Mouse (Mus musculus) embryonic facial prominence, embryonic 14.5 days (tissue): ENCODE results near the gene Mpv17l. TPM values are rescaled to one million over a fixed set of nuclear protein-coding genes. Genes with fewer than 3 reads are reported as not detected.
"Not testable (repeated sequence)": the region's sequence is repeated elsewhere in the genome, so short reads cannot be mapped to it uniquely, and the experiment has no call there.

Source experiments
- ATAC-seq: fragments of 200-750 bp; cut with Nextera tagmentation; 2 replicates; pipeline ENCODE4 v1.8.0; 2017; ENCODE audit warnings: low read depth, moderate number of reproducible peaks, moderate TSS enrichment
- DNase-seq: peaks from one replicate; pipeline ENCODE4 v3.0.0-alpha.2; 2015; ENCODE audit warnings: low spot score
- H3K27ac ChIP-seq: fragments of 300-500 bp; sonication (generic); replicated peaks from 2 replicates; pipeline ENCODE4 v1.5.1; 2014; ENCODE audit warnings: low read depth, mild to moderate bottlenecking, low read length, moderate library complexity
- H3K27me3 ChIP-seq: fragments of 300-500 bp; sonication (generic); replicated peaks from 2 replicates; pipeline ENCODE4 v1.6.1; 2014; ENCODE audit warnings: low read length; ENCODE audit not compliant: control insufficient read depth, insufficient read depth
- H3K36me3 ChIP-seq: fragments of 300-500 bp; sonication (generic); 2 replicates; pipeline ENCODE4 v1.6.1; 2014; ENCODE audit warnings: low read length, mixed read lengths; ENCODE audit not compliant: control insufficient read depth, insufficient read depth
- H3K4me1 ChIP-seq: fragments of 300-500 bp; sonication (generic); 2 replicates; pipeline ENCODE4 v1.6.1; 2014; ENCODE audit warnings: antibody characterized with exemption, low read length; ENCODE audit not compliant: control insufficient read depth, insufficient read depth
- H3K4me2 ChIP-seq: fragments of 300-500 bp; sonication (generic); 2 replicates; pipeline ENCODE4 v1.6.1; 2014; ENCODE audit warnings: low read depth, mild to moderate bottlenecking, low read length, moderate library complexity, mixed read lengths
- H3K4me3 ChIP-seq: fragments of 300-500 bp; sonication (generic); 2 replicates; pipeline ENCODE4 v1.5.1; 2014; ENCODE audit warnings: low read depth, mild to moderate bottlenecking, low read length
- H3K9ac ChIP-seq: fragments of 300-500 bp; sonication (generic); 2 replicates; pipeline ENCODE4 v1.6.1; 2014; ENCODE audit warnings: low read depth, mild to moderate bottlenecking, low read length, moderate library complexity, mixed read lengths
- H3K9me3 ChIP-seq: fragments of 300-500 bp; sonication (generic); 2 replicates; pipeline ENCODE4 v1.6.1; 2016; ENCODE audit warnings: low read length; ENCODE audit not compliant: control insufficient read depth
- WGBS: fragments of 180-500 bp; shearing (Covaris S2); extraction: QIAGEN DNeasy Blood & Tissue Kit; methylation state at CpG from one replicate; pipeline ENCODE4 v1.1.7; 2014; 5-methylcytosine and 5-hydroxymethylcytosine counted together
- polyA plus RNA-seq: library from polyadenylated mRNA; unstranded; fragments of >200 nt; fragmentation: Nextera tagmentation; extraction: Ambion mirVana; gene quantifications from 2 replicates; pipeline ENCODE4 v1.2.1, GENCODE M21; 2014

Gene Mpv17l
- polyA plus RNA-seq, 1 experiment from 2014 or later = 5.7 TPM

- DNase-seq, H3K27ac ChIP-seq, H3K27me3 ChIP-seq, H3K4me2 ChIP-seq, H3K9me3 ChIP-seq, ATAC-seq, H3K4me3 ChIP-seq, H3K9ac ChIP-seq, H3K36me3 ChIP-seq, H3K4me1 ChIP-seq: not testable (repeated sequence)
- 35% methylated on average over 1 of the region's 1 CpGs for WGBS
Observed at GRCm38 (mm10) chr16:13977026-13977425, 74.1 kb downstream of the Mpv17l start.

GRCm38 (mm10) chr16:13981726-13982125 is 78.8 kb downstream of the Mpv17l start:
- WGBS = 72% methylated on average over 3 of the region's 3 CpGs
- H3K27ac ChIP-seq, ATAC-seq: not testable (repeated sequence)

GRCm38 (mm10) chr16:13983161-13983560 is 80.2 kb downstream of the Mpv17l start:
- ATAC-seq (no peak), DNase-seq (no peak)
- no peaks in the 10 kb centered on the region for H3K9me3 ChIP-seq
- no peaks in the 10 kb centered on the region for H3K4me1 ChIP-seq
- no peaks in the 10 kb centered on the region for H3K27me3 ChIP-seq
- no peak overlapping the region for H3K4me3 ChIP-seq
- no peak overlapping the region for H3K9ac ChIP-seq
- 92% methylated on average over 5 of the region's 5 CpGs for WGBS
- H3K4me2 ChIP-seq = no peak overlapping the region
- H3K36me3 ChIP-seq = no peaks in the 10 kb centered on the region
- H3K27ac ChIP-seq = no peak overlapping the region

More at GRCm38 (mm10) chr16:13981726-13982125, 78.8 kb downstream of the Mpv17l start:
- not testable (repeated sequence) for H3K9me3 ChIP-seq, H3K9ac ChIP-seq, H3K4me3 ChIP-seq, H3K4me1 ChIP-seq, DNase-seq, H3K27me3 ChIP-seq, H3K4me2 ChIP-seq, H3K36me3 ChIP-seq

DNA sequence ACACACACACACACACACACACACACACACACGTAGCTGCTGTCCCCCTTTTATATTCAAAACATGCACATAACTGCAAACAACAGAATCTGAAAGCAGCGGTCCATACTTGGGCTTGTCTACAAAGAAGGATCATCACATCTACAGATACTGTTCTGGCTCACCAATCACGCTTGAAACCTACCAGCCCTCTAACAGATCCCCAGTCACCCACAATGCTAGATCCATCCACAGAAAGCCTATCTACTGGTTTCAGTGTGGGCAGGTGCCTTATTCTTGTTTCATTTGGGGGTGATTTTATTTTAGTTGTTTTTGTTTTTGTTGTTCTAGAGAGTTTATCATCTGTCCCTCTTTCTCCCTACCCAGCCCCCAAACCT is 83.2 kb downstream of the Mpv17l start:
- Histone ChIP-seq H3K4me3 (peak overlapping the region; percentile 39), H3K36me3 (no peaks in the 10 kb centered on the region), H3K27me3 (no peaks in the 10 kb centered on the region), H3K27ac (no peak overlapping the region), H3K4me2 (peak overlapping the region; percentile 66), H3K9me3 (no peaks in the 10 kb centered on the region), H3K4me1 (no peaks in the 10 kb centered on the region), H3K9ac (peak overlapping the region; percentile 53; the same call in 1 of the 2 replicates)
- ATAC-seq (no peak; the same call in 1 of the 2 replicates), DNase-seq (no peak)
- WGBS = 62% methylated on average over 3 of the region's 3 CpGs

DNA sequence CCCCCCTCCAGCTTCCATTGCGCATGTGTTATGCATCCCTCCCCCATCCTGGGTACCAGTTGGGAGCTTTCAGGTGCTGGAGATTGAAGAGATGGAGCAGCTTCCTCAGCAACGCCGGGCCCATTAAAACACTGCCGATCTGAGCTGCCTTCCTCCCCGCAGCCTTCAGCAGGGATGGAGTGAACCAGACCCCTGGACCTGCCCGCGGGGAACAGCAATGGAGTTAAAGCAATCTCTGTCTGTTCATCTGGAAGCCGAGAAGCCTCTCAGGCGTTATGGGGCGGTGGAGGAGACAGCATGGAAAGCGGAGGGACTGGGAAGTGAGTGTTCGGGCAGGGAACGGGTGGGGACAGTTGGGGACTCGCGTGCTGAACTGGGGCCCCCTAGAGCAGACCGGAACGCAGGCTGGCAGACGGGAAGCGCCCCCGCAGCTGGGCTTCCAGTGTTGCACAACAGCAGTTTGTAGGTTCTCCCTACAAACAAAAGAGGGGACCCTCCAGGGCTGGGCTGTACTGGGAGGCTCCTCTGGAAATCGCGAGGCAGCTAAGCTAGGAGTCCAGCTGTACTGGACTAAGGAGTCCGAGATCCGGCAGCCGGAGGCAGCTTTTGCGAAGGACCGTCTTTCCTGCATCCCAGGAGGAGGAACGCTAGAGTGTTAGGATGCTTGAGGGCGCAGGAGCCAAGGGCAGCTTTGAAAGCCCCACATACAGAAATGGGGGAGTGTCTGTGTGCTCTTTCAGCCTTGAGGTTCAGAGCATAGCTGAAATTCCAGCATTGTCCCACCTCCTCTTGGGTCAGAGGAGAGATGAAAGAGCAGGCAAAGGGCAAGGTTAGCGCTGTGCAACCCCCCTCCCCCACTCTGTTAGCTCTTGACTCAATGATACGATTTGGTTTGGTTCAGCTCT is 83.9 kb downstream of the Mpv17l start, which contains the start of the genes 2900011O08Rik and Ifitm7:
Gene 2900011O08Rik, plus strand, starts transcription at position 31 of the 905 bp plus-strand sequence.
Gene Ifitm7, minus strand, starts transcription at position 315 of the 905 bp plus-strand sequence.
- Histone ChIP-seq H3K27ac (0 out of 2 replicates have a peak within 1 kb of the TSS, but pooled peaks have one; percentile 12), H3K4me2 (peak within 1 kb of the TSS; percentile 66), H3K4me3 (peak within 1 kb of the TSS; percentile 39), H3K9ac (peak within 1 kb of the TSS; percentile 53), H3K4me1 (no peaks in the 10 kb centered on the region), H3K36me3 (no peaks in the 10 kb centered on the region), H3K9me3 (no peaks in the 10 kb centered on the region), H3K27me3 (no peaks in the 10 kb centered on the region)
- ATAC-seq = peak; percentile 77
- under 1% methylated on average over 31 of the region's 31 CpGs for WGBS
- DNase-seq = peak; percentile 11

GRCm38 (mm10) chr16:13992518-13993248 is 89.7 kb downstream of the Mpv17l start:
- H3K4me3 ChIP-seq = no peak overlapping the region
- no peak overlapping the region for H3K9ac ChIP-seq
- no peaks in the 10 kb centered on the region for H3K27me3 ChIP-seq
- H3K27ac ChIP-seq = no peak overlapping the region
- no peak overlapping the region for H3K4me2 ChIP-seq
- 80% methylated on average over 11 of the region's 11 CpGs for WGBS
- no peaks in the 10 kb centered on the region for H3K4me1 ChIP-seq
- ATAC-seq (no peak), DNase-seq (no peak)
- H3K9me3 ChIP-seq = no peaks in the 10 kb centered on the region
- H3K36me3 ChIP-seq = no peaks in the 10 kb centered on the region

DNA sequence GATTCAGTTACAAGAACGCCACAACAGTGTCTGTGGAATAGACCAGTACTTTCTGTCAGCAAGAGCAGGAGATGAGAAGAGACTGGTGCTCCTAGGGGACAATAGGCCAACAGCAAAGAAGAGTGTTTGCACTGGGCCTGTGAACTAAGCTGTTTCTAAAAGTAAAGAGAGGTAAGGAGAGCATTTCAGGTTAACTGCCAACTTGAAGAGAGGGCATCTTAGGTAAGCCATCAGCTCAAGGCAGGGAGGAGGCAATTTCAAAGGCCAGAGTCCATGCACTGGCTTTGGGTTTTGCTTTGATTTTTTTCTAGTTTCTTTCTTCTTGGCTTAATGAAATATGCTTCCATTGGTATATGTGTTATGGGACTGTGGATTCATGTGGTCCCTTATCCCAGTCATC is 91.1 kb downstream of the Mpv17l start:
- no peak overlapping the region for H3K9ac ChIP-seq
- H3K4me1 ChIP-seq = no peaks in the 10 kb centered on the region
- H3K27me3 ChIP-seq = no peaks in the 10 kb centered on the region
- DNase-seq (no peak), ATAC-seq (no peak)
- H3K27ac ChIP-seq = no peak overlapping the region
- 81% methylated on average over 1 of the region's 1 CpGs for WGBS
- no peak overlapping the region for H3K4me3 ChIP-seq
- no peaks in the 10 kb centered on the region for H3K9me3 ChIP-seq
- H3K4me2 ChIP-seq = no peak overlapping the region
- H3K36me3 ChIP-seq = no peaks in the 10 kb centered on the region

DNA sequence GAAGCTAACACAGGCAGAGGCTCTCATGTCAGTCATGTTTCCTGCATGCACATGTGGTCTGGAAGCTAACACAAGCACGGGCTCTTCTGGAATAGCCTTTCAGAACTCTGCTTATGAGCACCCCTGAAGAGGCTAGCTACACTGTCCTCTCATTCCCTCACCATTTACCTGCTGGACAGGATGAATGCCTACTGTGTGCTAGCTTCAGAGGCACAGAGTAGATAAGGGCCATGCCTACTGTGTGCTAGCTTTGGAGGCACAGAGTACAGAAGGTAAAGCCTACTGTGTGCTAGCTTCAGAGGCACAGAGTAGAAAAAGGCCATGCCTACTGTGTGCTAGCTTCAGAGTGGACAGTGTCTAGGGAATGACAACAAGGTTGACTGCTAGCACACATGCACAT is 91.5 kb downstream of the Mpv17l start:
- H3K4me2 ChIP-seq = no peak overlapping the region
- no peak overlapping the region for H3K27ac ChIP-seq
- H3K36me3 ChIP-seq = no peaks in the 10 kb centered on the region
- WGBS = 62% methylated on average over 1 of the region's 1 CpGs
- ATAC-seq = no peak
- no peaks in the 10 kb centered on the region for H3K4me1 ChIP-seq
- no peaks in the 10 kb centered on the region for H3K9me3 ChIP-seq
- H3K27me3 ChIP-seq = no peaks in the 10 kb centered on the region
- H3K9ac ChIP-seq = no peak overlapping the region
- no peak for DNase-seq
- no peak overlapping the region for H3K4me3 ChIP-seq
